Mouse (Mus musculus) urinary bladder, postnatal 10 days (tissue): ENCODE measurements around the gene Rexo4.

Experiments
- DNase-seq: peaks from one replicate; pipeline ENCODE4 v3.0.0; 2022; ENCODE audit warnings: low spot score

Rexo4 gene

GRCm38 (mm10) chr2:26943253-26943652 is 20.9 kb downstream of the Rexo4 start:
- DNase-seq = no peak

DNA sequence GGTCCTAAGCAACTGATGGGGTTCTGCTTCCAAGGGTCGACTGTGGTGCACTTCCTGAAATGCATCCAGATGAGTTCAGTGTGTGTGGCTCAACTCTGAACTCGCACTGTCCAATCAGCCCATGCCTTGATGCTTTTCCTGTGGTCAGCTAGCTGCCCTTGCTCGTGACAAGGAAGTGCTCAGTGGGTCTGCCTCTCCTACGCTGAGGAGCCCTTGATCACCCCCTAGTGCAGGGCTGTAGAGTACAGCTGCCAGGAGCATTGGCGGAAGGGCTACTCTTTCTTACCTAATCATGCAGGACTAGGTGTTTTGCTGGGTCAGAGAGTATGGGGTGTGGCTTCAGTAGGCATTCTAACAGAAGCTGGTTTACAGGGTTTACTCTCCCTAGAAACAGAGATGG is 22.6 kb downstream of the Rexo4 start:
- no peak for DNase-seq

- DNase-seq = no peak
Observed at GRCm38 (mm10) chr2:26936425-26936824, 27.8 kb downstream of the Rexo4 start.

GRCm38 (mm10) chr2:26935286-26935685 is 28.9 kb downstream of the Rexo4 start:
- no peak for DNase-seq

- peak; percentile 68 for DNase-seq
Observed at GRCm38 (mm10) chr2:26933304-26934055, 30.7 kb downstream of the Rexo4 start, which contains the start of the genes Surf4 and Stkld1. Surf4 (minus strand) TSS chr2:26933928. Stkld1 (plus strand) TSS chr2:26934047.

DNA sequence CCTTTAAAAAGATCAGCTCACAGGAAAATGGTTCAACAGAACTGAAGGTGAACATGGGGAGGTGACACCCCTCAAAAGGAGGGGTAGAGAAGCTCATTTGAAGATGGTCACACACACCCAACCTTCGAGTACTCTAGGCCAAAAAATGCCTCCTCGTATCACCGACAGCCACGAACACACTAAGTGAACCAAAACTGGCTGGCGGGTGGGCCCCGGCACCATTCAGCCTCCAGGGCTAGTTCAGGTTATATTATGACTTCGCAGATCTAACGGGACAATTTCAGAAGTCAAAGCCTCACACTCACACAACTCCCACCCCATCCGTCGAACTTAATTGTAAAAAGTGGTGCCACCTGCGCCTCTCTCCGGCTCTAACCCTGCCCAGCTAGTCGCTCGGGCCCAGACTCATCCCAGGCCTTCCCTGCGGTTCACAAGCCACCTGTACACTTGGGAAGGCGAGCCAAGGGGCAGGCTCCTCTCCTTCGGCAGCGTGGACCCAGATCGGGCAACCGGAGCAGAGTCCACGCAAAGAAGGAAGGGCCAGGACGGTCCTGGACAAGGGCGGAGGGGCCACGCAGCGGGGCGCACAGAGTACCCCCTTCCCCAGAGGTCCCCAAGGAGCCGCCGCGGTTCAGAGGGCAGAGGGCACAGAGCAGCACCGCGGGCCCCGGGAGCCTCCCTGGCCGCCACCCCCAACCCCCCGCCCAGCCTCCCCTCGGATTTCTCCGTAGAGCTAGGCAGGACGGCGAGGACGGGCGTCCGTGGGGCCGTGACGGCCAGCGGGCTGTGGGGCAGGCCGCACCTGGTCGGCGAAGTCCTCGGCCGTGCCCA is 31.5 kb downstream of the Rexo4 start:
- no peak for DNase-seq

DNA sequence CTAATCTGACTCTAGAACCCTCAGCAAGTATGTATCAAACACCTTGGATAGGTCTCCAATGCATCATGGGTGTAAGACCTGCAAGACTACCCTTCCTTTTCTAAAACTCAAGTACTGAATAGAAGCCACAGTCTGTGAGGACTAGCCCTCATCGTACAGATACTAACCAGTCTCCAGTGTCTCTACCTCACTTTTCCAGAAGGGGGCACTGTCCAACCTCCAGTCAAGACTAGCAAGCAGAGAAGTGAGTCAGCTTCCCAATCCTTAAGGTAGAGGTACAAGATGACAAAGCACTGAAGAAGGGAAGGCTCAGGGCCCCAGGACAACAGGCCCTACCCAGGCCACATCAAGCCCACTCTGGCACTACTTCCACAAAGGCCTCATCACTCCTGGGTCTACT is 33.8 kb downstream of the Rexo4 start:
- DNase-seq = no peak

GRCm38 (mm10) chr2:26927745-26928476 is 36.3 kb downstream of the Rexo4 start:
- no peak for DNase-seq

DNA sequence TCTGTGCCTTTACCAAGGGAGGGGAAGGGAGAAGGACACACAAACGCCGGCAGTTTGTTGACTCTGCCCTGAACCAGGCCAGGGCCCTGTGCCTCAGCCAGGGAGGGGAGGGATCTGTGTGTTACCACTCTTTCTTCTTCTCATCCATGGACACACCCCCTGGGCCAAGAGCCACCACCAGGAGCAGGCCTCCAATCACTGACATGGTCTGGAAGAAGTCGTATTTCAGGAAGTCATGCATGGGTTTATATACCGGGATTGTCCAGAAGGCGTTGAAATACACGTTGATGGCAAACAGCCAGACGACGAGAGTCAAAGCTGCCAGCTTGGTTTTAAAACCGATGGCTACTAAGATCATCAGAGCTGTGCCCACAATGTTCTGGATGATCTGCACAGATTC is 42.4 kb downstream of the Rexo4 start:
- DNase-seq = no peak

DNA sequence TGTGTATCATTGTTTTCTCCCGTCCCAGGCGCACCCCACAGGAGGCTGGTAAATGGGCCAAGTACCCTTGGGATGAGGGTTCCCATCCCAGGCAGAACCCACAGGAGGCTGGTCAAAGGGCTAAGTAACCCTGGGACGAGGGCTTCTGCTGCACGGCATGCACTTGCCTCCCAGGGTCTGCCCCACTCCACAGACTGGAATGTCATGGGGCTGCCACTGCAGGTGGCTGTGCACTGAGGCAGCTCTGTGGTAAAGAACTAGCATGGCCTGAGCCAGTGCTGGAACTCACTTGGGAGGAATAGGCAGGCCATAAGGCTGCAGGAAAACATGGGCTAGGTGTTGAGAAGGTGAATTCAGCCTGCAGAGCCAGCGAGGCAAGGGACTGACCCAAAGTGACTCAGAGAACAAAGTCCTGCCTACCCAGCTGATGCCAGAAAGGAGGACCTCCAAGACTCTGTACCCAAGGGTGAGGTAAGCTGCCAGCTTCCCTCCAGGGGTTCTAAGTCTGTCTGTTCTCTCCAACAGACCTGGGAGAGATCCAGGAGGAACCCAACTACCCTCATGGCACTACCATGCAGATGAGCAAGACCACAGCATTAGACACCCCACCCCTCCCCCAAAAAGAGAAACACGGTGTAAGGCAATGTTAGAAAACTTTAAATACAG is 43.9 kb downstream of the Rexo4 start:
- no peak for DNase-seq

DNA sequence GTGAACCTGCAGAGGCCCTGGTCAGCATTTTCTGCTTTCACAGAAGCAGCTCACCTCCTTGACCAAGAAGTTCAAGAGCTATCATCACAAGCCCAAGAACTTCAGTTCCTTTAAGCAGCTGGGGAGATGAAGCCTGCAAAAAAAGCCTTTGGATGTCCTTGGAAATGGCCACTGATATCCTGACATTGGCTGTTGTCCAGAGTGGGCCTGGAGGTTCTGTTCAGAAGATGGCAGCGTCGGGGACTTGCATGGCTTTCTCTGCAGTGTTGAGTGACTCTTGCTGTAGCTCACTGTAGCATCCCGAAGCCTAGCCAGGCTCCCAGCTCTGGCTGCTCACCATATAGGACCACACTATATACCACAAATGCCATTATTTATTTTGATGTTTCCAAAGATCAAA is 44.5 kb downstream of the Rexo4 start:
- DNase-seq = no peak

DNA sequence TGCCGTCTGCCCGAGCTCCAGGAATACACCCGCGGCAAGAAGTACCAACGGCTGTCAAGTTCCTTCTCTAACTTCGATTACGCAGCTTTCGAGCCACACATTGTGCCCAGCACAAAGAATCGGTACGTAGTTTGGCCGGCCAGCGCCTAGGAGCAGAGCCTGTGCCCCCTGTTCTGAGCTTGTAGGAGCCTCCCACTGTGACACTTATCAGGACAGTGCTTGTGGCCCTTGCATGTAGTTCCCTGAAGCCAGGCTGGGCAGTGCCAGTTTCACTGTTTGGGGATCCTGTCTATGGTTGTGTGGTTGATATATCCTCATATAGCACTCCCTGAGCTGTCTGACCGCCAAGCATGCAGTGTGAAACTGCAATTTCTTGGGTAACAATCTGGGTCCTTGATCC is 47.4 kb downstream of the Rexo4 start:
- no peak for DNase-seq

DNA sequence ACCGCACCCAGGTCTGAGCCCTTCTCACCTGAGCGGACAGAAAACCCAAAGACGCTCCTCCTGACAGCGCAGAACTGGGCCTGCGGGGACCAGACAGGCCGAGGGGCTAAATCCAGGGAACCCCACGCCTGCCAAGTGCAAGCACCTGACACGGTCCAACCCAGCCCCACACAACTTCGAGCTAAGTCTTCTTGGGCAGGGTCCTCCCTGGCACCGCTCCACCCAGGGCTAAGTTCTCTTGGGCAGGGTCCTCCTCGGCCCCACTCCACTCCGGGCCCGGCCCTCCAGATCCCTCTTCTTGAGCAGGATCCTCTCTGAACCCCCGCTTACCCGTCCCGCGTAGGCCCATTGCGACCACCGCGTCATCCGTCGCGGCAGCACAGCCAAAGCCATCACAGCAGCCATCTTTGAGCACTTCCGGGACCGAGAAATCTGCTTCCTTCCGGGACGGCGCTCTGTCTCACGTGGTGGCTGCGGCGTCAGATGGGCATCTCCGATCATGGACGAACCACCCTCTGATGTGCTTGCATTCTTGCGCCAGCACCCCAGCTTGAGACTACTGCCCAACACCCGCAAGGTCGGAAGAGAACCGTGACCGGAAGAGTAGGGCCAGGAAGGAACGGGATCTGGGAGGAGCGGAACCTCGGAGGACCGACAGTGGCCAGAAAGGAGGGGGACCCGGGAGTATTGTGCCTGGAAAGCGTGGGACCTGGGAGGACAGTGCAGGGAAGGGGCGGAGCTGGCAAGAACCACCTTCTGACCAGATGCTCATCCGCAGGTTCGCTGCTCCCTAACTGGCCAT is 48.1 kb downstream of the Rexo4 start, which contains the start of the genes Surf2 and Surf1:
Gene Surf2, plus strand, starts transcription at position 441 of the 802 bp plus-strand sequence.
Gene Surf1, minus strand, starts transcription at position 604 of the 802 bp plus-strand sequence.
- peak; percentile 35 for DNase-seq

- no peak for DNase-seq
Observed at GRCm38 (mm10) chr2:26914148-26914941, 49.8 kb downstream of the Rexo4 start.

- DNase-seq = no peak
Observed at GRCm38 (mm10) chr2:26913416-26914147, 50.6 kb downstream of the Rexo4 start.

GRCm38 (mm10) chr2:26912253-26912770 is 51.9 kb downstream of the Rexo4 start:
- DNase-seq = no peak

DNA sequence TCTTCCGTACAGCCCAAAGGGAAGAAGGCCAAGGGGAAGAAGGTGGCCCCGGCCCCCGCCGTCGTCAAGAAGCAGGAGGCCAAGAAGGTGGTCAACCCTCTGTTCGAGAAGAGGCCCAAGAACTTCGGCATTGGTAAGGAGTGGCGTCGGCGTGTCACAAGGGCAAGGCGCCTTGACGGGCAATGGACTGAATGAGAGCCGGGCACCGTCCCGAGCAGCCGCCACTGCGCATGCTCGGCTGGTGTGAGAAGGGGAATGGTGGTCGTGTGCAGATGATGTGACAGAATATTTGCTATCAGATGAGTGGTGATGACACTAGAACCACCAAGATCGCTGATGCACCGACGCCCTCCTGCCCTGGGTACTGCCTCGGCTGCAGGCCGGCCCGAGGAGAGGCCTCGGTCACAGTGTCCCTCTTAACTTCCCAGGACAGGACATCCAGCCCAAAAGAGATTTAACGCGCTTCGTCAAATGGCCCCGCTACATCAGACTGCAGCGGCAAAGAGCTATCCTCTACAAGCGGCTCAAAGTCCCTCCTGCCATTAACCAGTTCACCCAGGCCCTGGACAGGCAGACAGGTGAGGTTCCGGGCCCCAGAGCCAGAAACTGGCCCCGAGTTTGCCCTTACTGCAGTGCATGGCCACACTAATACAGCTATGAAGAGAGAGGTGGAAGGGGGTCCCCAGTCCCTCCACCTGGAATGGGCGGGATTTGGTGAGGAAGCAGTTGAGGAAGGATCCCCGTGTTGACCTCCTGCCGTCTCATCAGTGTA is 53.0 kb downstream of the Rexo4 start:
- no peak for DNase-seq
